Mouse (Mus musculus) kidney, adult 11 months (tissue): ENCODE results near the gene Wnk1.

Experiments
- DNase-seq: peaks from one replicate; pipeline ENCODE4 v3.0.0; 2022

The Wnk1 gene

GRCm38 (mm10) chr6:120039668-120040556 is 1.4 kb upstream of the Wnk1 start:
- peak; percentile 80 for DNase-seq

- DNase-seq, result peak; percentile 17
Measured at GRCm38 (mm10) chr6:120039256-120039563, 738 bp upstream of the Wnk1 start.

- peak; percentile 58 for DNase-seq
Measured at GRCm38 (mm10) chr6:120037636-120038365, 671 bp downstream of the Wnk1 start.

GRCm38 (mm10) chr6:120037004-120037635 is 1.4 kb downstream of the Wnk1 start:
- DNase-seq, result peak; percentile 46

GRCm38 (mm10) chr6:120024577-120024976 is 13.9 kb downstream of the Wnk1 start:
- no peak for DNase-seq

- DNase-seq, result no peak
Measured at GRCm38 (mm10) chr6:120023746-120024145, 14.7 kb downstream of the Wnk1 start.

- DNase-seq, result no peak
Measured at GRCm38 (mm10) chr6:120022042-120022441, 16.4 kb downstream of the Wnk1 start.

GRCm38 (mm10) chr6:120019697-120020096 is 18.8 kb downstream of the Wnk1 start:
- no peak for DNase-seq

- no peak for DNase-seq
Measured at GRCm38 (mm10) chr6:120013125-120013524, 25.3 kb downstream of the Wnk1 start.

GRCm38 (mm10) chr6:120011440-120011839 is 27.0 kb downstream of the Wnk1 start:
- DNase-seq, result no peak

GRCm38 (mm10) chr6:120011001-120011400 is 27.5 kb downstream of the Wnk1 start:
- DNase-seq, result no peak

- DNase-seq, result no peak
Measured at GRCm38 (mm10) chr6:120010535-120010934, 27.9 kb downstream of the Wnk1 start.

GRCm38 (mm10) chr6:120001718-120002117 is 36.8 kb downstream of the Wnk1 start:
- DNase-seq, result no peak

GRCm38 (mm10) chr6:119996480-119996879 is 42.0 kb downstream of the Wnk1 start:
- no peak for DNase-seq

GRCm38 (mm10) chr6:119924235-119925005 is 114.1 kb downstream of the Wnk1 start:
- DNase-seq, result no peak

GRCm38 (mm10) chr6:119922544-119922943 is 115.9 kb downstream of the Wnk1 start:
- DNase-seq, result no peak

- DNase-seq, result no peak
Measured at GRCm38 (mm10) chr6:119922136-119922535, 116.3 kb downstream of the Wnk1 start.

GRCm38 (mm10) chr6:119918561-119919181 is 119.8 kb downstream of the Wnk1 start:
- DNase-seq, result no peak

- no peak for DNase-seq
Measured at GRCm38 (mm10) chr6:119915710-119916109, 122.8 kb downstream of the Wnk1 start.

GRCm38 (mm10) chr6:119912046-119912445 is 126.4 kb downstream of the Wnk1 start:
- no peak for DNase-seq

- no peak for DNase-seq
Measured at GRCm38 (mm10) chr6:119905461-119905860, 133.0 kb downstream of the Wnk1 start.

GRCm38 (mm10) chr6:119903081-119903789 is 135.2 kb downstream of the Wnk1 start:
- DNase-seq, result no peak
